Mouse (Mus musculus) intestine, embryonic 16.5 days (tissue): ENCODE results near the gene Enoph1. TPM values are rescaled to one million over a fixed set of nuclear protein-coding genes. Genes with fewer than 3 reads are reported as not detected.
A peak's percentile ranks its signal among the peaks of the same experiment; 100 is the strongest.

Source experiments
- ATAC-seq: fragments of 200-750 bp; cut with Nextera tagmentation; 2 replicates; pipeline ENCODE4 v1.8.0; 2017; ENCODE audit warnings: moderate TSS enrichment, moderate library complexity
- H3K27ac ChIP-seq: fragments of 300-500 bp; sonication (generic); 2 replicates; pipeline ENCODE4 v1.5.1; 2014; ENCODE audit warnings: mild to moderate bottlenecking, low read length
- H3K27me3 ChIP-seq: fragments of 300-500 bp; sonication (generic); replicated peaks from 2 replicates; pipeline ENCODE4 v1.6.1; 2014; ENCODE audit warnings: low read length, control low read depth, mixed read lengths; ENCODE audit not compliant: control insufficient read depth, insufficient read depth
- H3K36me3 ChIP-seq: fragments of 300-500 bp; sonication (generic); 2 replicates; pipeline ENCODE4 v1.6.1; 2014; ENCODE audit warnings: low read length, control low read depth; ENCODE audit not compliant: control insufficient read depth, insufficient read depth
- H3K4me1 ChIP-seq: fragments of 300-500 bp; sonication (generic); 2 replicates; pipeline ENCODE4 v1.6.1; 2014; ENCODE audit warnings: low read length, control low read depth, mixed read lengths; ENCODE audit not compliant: control insufficient read depth, insufficient read depth
- H3K4me2 ChIP-seq: fragments of 300-500 bp; sonication (generic); 2 replicates; pipeline ENCODE4 v1.6.1; 2014; ENCODE audit warnings: low read depth, low read length, control low read depth
- H3K4me3 ChIP-seq: fragments of 300-500 bp; sonication (generic); 2 replicates; pipeline ENCODE4 v1.5.1; 2014; ENCODE audit warnings: mild to moderate bottlenecking, low read length
- H3K9ac ChIP-seq: fragments of 300-500 bp; sonication (generic); 2 replicates; pipeline ENCODE4 v1.6.1; 2014; ENCODE audit warnings: low read depth, low read length
- H3K9me3 ChIP-seq: fragments of 300-500 bp; sonication (generic); 2 replicates; pipeline ENCODE4 v1.6.1; 2016; ENCODE audit warnings: low read length, control low read depth; ENCODE audit not compliant: control insufficient read depth
- WGBS: fragments of 180-500 bp; shearing (Covaris S2); extraction: QIAGEN DNeasy Blood & Tissue Kit; methylation state at CpG from one replicate; pipeline ENCODE4 v1.1.7; 2014; 5-methylcytosine and 5-hydroxymethylcytosine counted together
- polyA plus RNA-seq: library from polyadenylated mRNA; unstranded; fragments of >200 nt; fragmentation: Nextera tagmentation; extraction: Ambion mirVana; gene quantifications from 2 replicates; pipeline ENCODE4 v1.2.1, GENCODE M21; 2015

Gene Enoph1
- polyA plus RNA-seq, 1 experiment from 2014 or later = 53.7 TPM

DNA sequence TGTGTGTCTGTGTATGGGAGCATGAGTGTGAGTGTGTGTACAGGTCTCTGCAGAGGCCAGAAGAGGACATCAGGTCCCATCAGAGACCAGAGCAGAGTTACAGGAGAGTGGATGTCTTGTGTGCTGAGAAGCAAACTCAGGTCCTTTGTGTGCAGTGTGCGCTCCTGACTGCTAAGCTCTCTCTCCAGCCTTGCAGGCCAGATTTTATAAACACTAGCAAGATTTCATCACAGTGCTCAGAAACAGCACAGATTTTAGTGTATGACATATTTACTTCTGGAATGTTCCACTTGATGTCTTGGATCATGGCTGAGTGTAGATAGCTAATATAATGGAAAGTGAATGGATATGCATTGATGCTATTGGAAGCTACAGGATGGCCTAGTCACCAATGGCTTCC lies 62.6 kb downstream of the Enoph1 start:
- Histone ChIP-seq H3K36me3 (no peaks in the 10 kb centered on the region), H3K27me3 (no peaks in the 10 kb centered on the region), H3K4me2 (no peak overlapping the region), H3K4me3 (no peak overlapping the region), H3K9me3 (no peaks in the 10 kb centered on the region), H3K9ac (no peak overlapping the region), H3K4me1 (no peaks in the 10 kb centered on the region), H3K27ac (no peak overlapping the region)
- no peak for ATAC-seq
- 54% methylated on average over 1 of the region's 1 CpGs for WGBS

DNA sequence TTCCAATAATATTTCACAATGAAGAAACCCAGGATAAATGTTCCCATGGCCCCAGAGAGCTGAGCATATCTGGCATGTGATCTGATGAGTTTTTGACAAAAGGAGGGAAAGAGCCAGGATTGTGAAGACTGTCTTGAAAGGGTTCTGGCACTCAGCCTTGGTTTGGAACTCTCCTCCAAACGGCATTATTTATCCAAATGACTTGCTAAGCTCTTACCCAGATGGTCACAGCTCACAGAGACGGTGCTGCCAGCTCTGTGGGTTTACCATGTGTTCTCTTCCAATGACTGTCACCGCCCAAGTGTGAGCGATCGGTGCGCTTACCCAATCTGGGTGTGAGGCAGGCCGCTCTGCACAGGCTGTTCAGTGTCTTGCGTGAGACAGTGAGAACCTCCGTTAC lies 69.1 kb downstream of the Enoph1 start:
- Histone ChIP-seq H3K9ac (no peak overlapping the region), H3K9me3 (no peaks in the 10 kb centered on the region), H3K4me2 (no peak overlapping the region), H3K4me1 (no peaks in the 10 kb centered on the region), H3K27me3 (no peaks in the 10 kb centered on the region), H3K4me3 (no peak overlapping the region), H3K36me3 (no peaks in the 10 kb centered on the region), H3K27ac (no peak overlapping the region)
- no peak for ATAC-seq
- WGBS = 72% methylated on average over 9 of the region's 9 CpGs

DNA sequence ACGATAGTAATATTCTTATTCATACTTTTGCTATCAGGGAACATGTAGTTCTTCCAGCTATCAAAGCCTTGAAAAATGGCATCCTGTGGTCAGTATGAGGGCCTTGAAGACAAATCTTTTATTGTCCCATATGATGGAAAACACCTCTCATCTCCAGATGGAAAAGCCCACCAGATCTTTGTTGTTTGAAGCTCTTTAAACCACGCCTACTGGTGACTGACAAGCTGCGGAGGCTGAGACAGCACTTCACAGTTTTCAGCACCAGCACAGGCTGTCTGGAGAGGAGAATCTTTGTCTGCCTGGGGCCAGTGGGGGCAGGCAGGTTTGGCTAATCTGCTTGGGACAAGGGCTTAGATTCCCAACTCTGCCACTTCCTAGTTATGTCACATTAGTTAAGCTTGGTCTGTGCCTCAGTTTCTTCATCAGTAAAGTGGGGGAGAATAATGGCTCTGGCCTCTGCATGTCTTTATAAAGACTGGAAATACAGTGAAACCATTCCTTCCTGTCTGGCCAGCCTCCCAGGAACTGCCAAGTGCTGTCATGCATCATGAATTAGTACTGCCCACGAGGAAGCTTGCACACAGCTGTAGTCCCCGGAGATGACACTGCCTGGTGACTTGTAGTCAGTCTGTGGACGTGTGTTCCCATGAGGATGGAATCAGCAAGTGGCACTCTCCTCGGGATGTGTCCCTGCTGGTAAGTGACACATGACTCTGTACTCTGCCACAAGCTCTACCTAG lies 69.9 kb downstream of the Enoph1 start:
- WGBS = 48% methylated on average over 7 of the region's 7 CpGs
- ATAC-seq = 0 out of 2 replicates have a peak, but pooled peaks have one; percentile 38
- Histone ChIP-seq H3K9me3 (no peaks in the 10 kb centered on the region), H3K9ac (no peak overlapping the region), H3K27ac (no peak overlapping the region), H3K4me2 (no peak overlapping the region), H3K4me1 (no peaks in the 10 kb centered on the region), H3K4me3 (no peak overlapping the region), H3K36me3 (no peaks in the 10 kb centered on the region), H3K27me3 (no peaks in the 10 kb centered on the region)

DNA sequence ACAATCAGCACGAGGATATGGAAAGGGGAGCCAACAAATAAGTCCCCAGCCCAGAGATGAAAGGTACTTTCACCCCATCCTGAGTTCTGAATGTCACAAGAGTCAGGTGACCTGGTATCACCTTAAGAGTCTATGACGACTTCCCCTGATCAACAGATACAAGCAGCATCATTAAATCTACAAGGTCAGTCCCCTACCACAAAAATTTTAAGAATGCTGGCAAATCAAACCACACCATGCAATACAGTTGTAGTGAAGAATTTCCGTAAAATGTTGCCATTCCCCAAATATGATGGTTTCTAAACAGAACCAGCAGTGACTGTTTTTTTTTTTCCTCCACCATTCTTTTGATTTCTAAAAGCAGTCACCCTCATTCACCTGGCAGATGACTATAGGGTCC lies 70.8 kb downstream of the Enoph1 start:
- H3K4me1 ChIP-seq = no peaks in the 10 kb centered on the region
- 67% methylated on average over 3 of the region's 3 CpGs for WGBS
- no peak overlapping the region for H3K9ac ChIP-seq
- no peaks in the 10 kb centered on the region for H3K9me3 ChIP-seq
- no peaks in the 10 kb centered on the region for H3K27me3 ChIP-seq
- ATAC-seq = no peak
- no peak overlapping the region for H3K4me3 ChIP-seq
- no peak overlapping the region for H3K4me2 ChIP-seq
- H3K36me3 ChIP-seq = no peaks in the 10 kb centered on the region
- H3K27ac ChIP-seq = no peak overlapping the region

DNA sequence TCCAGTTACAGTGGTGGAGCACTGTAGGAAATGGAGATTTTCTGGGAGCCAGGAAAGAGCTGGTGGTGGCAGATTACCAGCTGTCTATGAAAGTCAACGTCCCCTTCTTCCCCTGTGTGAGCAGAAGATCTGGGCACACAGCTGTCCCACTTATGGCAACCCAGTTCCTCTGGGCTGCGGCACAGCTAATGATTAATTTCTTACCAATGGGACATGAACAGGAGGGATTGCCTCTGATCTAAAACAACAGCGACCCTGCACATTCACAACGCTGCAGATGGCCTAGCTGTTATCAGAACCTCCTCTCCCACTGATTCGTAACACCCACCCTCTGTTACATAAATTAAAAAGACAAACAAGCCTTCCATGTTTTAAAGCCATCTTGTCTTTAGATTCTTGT lies 73.6 kb downstream of the Enoph1 start:
- Histone ChIP-seq H3K27me3 (no peaks in the 10 kb centered on the region), H3K9me3 (no peaks in the 10 kb centered on the region), H3K4me2 (no peak overlapping the region), H3K4me1 (no peaks in the 10 kb centered on the region), H3K36me3 (no peaks in the 10 kb centered on the region), H3K27ac (no peak overlapping the region), H3K4me3 (no peak overlapping the region), H3K9ac (no peak overlapping the region)
- 49% methylated on average over 5 of the region's 5 CpGs for WGBS
- no peak for ATAC-seq

Other genes starting within 250 kb of the Enoph1 start
- 0.28 TPM in 1 of 2 replicates, not detected in the other for gene Vamp9, start 133.7 kb upstream of the Enoph1 start, polyA plus RNA-seq
- gene Hnrnpd, start 61.0 kb upstream of the Enoph1 start, polyA plus RNA-seq = 32.8 and 37.0 TPM in 2 replicates
- gene 4930524J08Rik, start 60.9 kb upstream of the Enoph1 start, polyA plus RNA-seq = 0.89 and 1.0 TPM in 2 replicates
- gene Hnrnpdl, start 321 bp upstream of the Enoph1 start, polyA plus RNA-seq = 90.9 and 102 TPM in 2 replicates
- gene Tmem150c, start 119.8 kb downstream of the Enoph1 start, polyA plus RNA-seq = 1.5 and 1.7 TPM in 2 replicates